Mouse (Mus musculus): ENCODE measurements around the gene Casp4. TPM values are rescaled to one million over a fixed set of nuclear protein-coding genes. Genes with fewer than 3 reads are reported as not detected.

The Casp4 gene
- polyA plus RNA-seq, 1 experiment, result not detected

DNA sequence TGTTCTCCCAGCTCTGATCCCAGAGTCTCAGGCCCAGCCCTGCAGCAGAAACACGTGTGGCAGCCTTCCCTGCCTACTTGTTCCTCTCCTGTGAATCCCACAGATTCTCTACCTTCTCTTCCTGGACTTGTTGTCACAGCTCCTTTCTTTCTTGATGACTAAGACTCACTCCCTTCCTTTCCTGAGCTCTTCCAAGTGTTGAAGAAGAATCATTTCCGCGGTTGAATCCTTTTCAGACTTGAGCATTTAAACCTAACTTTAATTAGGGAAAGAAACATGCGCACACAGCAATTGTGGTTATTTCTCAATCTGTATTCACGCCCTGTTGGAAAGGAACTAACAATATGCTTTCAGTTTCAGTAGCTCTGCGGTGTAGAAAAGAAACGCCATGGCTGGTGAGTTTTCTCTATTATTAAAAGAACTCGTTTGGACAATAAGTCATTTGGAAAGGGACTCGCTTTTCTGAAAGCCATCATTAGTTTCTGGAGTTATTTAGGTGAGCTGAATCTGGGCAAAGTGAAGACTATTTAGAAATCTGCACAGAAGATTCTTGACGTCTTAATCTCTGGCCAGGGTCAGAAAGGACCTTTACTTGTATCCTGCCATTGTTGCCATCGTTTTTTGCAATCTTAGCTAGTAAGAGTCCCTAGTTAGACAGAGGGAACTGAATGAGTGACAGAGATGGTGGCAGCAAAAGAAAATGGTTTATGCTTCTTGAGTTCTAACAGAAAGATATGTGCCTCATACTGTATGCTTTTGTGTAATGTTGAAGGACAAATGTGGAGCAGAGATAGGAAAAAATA, 10.1 kb upstream of the Casp4 start, which contains the start of gene Casp1:
TSS of gene Casp1 (plus strand) at position 189 of the 803 bp plus-strand sequence.
- Histone ChIP-seq H3K27ac (ENCODE audit: insufficient read depth, low read depth, low read length) (no peak within 1 kb of the TSS), H3K4me1 (ENCODE audit: control insufficient read depth, insufficient read depth, low read length) (peaks cover 2% of the 10 kb centered on the region; the same call in 1 of the 2 replicates), H3K4me3 (ENCODE audit: insufficient read depth, low read depth, low read length) (no peak within 1 kb of the TSS)
- WGBS, result 13% methylated on average over 11 of the region's 11 CpGs
- TF ChIP-seq CTCF (IDR thresholded peaks at IDR 0.05; ENCODE audit: insufficient read depth, low read depth, low read length) (no peak), POLR2A (IDR thresholded peaks at IDR 0.05; ENCODE audit: insufficient read depth, low read depth, low read length) (no peak)

GRCm38 (mm10) chr9:5299132-5299381, 9.6 kb upstream of the Casp4 start:
- 66% methylated on average over 2 of the region's 2 CpGs for whole genome bisulfite sequencing
- no peak overlapping the region for H3K27ac ChIP-seq (ENCODE audit: insufficient read depth, low read depth, low read length)
- H3K4me1 ChIP-seq (ENCODE audit: control insufficient read depth, insufficient read depth, low read length), result peaks cover 2% of the 10 kb centered on the region; the same call in 1 of the 2 replicates
- TF ChIP-seq CTCF (IDR thresholded peaks at IDR 0.05; ENCODE audit: insufficient read depth, low read depth, low read length) (no peak), POLR2A (IDR thresholded peaks at IDR 0.05; ENCODE audit: insufficient read depth, low read depth, low read length) (no peak)
- no peak overlapping the region for H3K4me3 ChIP-seq (ENCODE audit: insufficient read depth, low read depth, low read length)

DNA sequence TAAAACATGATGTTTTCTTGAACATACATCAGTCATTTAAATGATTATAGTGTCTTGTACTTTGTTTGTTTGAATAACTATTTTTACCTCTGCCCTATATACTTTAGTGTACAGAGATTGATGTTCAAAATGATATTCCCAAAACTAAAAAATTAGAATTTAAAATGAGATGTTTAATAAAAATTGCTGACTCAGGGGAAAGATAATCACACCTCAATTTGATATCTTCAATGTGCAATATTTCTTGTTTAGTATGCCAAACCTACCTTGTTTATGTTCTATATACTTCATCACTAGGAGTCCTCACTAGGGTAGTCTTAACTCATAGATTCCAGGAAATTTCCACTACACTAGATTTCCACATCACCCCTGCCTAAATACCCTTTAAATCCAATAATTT, 1.5 kb downstream of the Casp4 start:
- no peaks in the 10 kb centered on the region for H3K4me1 ChIP-seq (ENCODE audit: control insufficient read depth, insufficient read depth, low read length)
- H3K27ac ChIP-seq (ENCODE audit: insufficient read depth, low read depth, low read length), result no peak overlapping the region
- TF ChIP-seq CTCF (IDR thresholded peaks at IDR 0.05; ENCODE audit: insufficient read depth, low read depth, low read length), result no peak
- TF ChIP-seq POLR2A (IDR thresholded peaks at IDR 0.05; ENCODE audit: insufficient read depth, low read depth, low read length), result no peak
- no peak overlapping the region for H3K4me3 ChIP-seq (ENCODE audit: insufficient read depth, low read depth, low read length)

GRCm38 (mm10) chr9:5311435-5311834, 2.8 kb downstream of the Casp4 start:
- TF ChIP-seq CTCF (IDR thresholded peaks at IDR 0.05; ENCODE audit: insufficient read depth, low read depth, low read length) (no peak), POLR2A (IDR thresholded peaks at IDR 0.05; ENCODE audit: insufficient read depth, low read depth, low read length) (no peak)
- no peak overlapping the region for H3K27ac ChIP-seq (ENCODE audit: insufficient read depth, low read depth, low read length)
- WGBS, result 57% methylated on average over 4 of the region's 4 CpGs
- H3K4me1 ChIP-seq (ENCODE audit: control insufficient read depth, insufficient read depth, low read length), result no peaks in the 10 kb centered on the region
- no peak overlapping the region for H3K4me3 ChIP-seq (ENCODE audit: insufficient read depth, low read depth, low read length)

DNA sequence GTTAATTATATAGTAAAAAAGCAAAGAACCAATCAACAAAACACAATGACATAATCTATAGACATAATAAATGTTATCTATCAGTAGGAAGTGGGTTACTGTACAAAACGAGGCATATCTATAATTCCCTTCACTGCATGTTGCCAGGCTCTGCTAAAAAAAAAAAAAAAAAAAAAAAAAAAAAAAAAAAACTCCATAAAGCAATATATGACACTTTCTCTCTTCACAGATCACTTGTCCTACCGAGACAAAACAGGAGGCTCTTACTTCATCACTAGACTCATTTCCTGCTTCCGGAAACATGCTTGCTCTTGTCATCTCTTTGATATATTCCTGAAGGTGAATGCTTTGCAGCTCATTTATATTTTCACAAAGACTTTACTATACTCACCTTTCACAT, 19.6 kb downstream of the Casp4 start:
- no peak overlapping the region for H3K4me3 ChIP-seq (ENCODE audit: insufficient read depth, low read depth, low read length)
- TF ChIP-seq POLR2A (IDR thresholded peaks at IDR 0.05; ENCODE audit: insufficient read depth, low read depth, low read length) (no peak), CTCF (IDR thresholded peaks at IDR 0.05; ENCODE audit: insufficient read depth, low read depth, low read length) (no peak)
- H3K27ac ChIP-seq (ENCODE audit: insufficient read depth, low read depth, low read length), result no peak overlapping the region
- H3K4me1 ChIP-seq (ENCODE audit: control insufficient read depth, insufficient read depth, low read length), result no peaks in the 10 kb centered on the region
- 74% methylated on average over 3 of the region's 3 CpGs for WGBS

DNA sequence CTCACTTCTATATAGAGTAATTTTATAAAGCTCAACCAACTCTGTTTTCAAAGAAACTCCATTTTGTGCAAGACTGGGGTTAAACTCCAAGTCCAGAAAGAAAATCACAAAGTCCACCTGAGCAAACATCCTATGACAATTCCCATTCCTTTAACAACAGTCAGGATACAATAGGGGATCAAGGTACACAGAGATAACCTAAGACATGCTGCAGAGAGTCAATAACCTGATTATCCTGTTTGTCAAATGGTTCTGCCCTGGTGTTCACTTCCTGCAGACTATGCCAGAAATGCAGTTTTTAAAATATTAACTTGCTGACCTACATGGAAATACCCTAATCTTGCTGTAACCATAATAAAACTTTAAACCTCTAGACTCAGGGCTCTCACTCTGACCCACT, 23.8 kb downstream of the Casp4 start:
- no peak overlapping the region for H3K27ac ChIP-seq (ENCODE audit: insufficient read depth, low read depth, low read length)
- H3K4me1 ChIP-seq (ENCODE audit: control insufficient read depth, insufficient read depth, low read length), result no peaks in the 10 kb centered on the region
- H3K4me3 ChIP-seq (ENCODE audit: insufficient read depth, low read depth, low read length), result no peak overlapping the region
- TF ChIP-seq CTCF (IDR thresholded peaks at IDR 0.05; ENCODE audit: insufficient read depth, low read depth, low read length) (no peak), POLR2A (IDR thresholded peaks at IDR 0.05; ENCODE audit: insufficient read depth, low read depth, low read length) (no peak)

GRCm38 (mm10) chr9:5333422-5333821, 24.8 kb downstream of the Casp4 start:
- no peak for TF ChIP-seq CTCF (IDR thresholded peaks at IDR 0.05; ENCODE audit: insufficient read depth, low read depth, low read length)
- TF ChIP-seq POLR2A (IDR thresholded peaks at IDR 0.05; ENCODE audit: insufficient read depth, low read depth, low read length), result no peak
- WGBS, result 94% methylated on average over 1 of the region's 1 CpGs
- no peak overlapping the region for H3K27ac ChIP-seq (ENCODE audit: insufficient read depth, low read depth, low read length)
- H3K4me1 ChIP-seq (ENCODE audit: control insufficient read depth, insufficient read depth, low read length), result no peaks in the 10 kb centered on the region
- no peak overlapping the region for H3K4me3 ChIP-seq (ENCODE audit: insufficient read depth, low read depth, low read length)

DNA sequence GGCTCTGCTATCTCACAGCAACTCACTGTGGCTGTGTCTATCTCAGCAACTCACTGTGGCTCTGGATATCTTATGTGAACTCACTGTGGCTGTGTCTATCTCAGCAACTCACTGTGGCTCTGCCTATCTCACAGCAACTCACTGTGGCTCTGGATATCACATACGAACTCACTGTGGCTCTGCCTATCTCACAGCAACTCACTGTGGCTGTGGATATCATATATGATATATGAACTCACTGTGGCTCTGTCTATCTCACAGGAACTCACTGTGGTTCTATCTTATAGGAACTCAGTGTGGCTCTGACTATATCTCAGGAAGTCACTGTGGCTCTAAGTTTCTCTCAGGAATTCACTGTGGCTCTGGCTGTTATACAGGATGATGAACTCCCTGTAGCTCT, 34.5 kb downstream of the Casp4 start:
- no peak for TF ChIP-seq CTCF (IDR thresholded peaks at IDR 0.05; ENCODE audit: insufficient read depth, low read depth, low read length)
- TF ChIP-seq POLR2A (IDR thresholded peaks at IDR 0.05; ENCODE audit: insufficient read depth, low read depth, low read length), result no peak
- WGBS, result 91% methylated on average over 1 of the region's 1 CpGs
- Histone ChIP-seq H3K4me3 (ENCODE audit: insufficient read depth, low read depth, low read length) (no peak overlapping the region), H3K4me1 (ENCODE audit: control insufficient read depth, insufficient read depth, low read length) (no peaks in the 10 kb centered on the region), H3K27ac (ENCODE audit: insufficient read depth, low read depth, low read length) (no peak overlapping the region)

- Histone ChIP-seq H3K4me1 (ENCODE audit: control insufficient read depth, insufficient read depth, low read length) (no peaks in the 10 kb centered on the region), H3K27ac (ENCODE audit: insufficient read depth, low read depth, low read length) (no peak overlapping the region), H3K4me3 (ENCODE audit: insufficient read depth, low read depth, low read length) (no peak overlapping the region)
- 89% methylated on average over 4 of the region's 4 CpGs for WGBS
- no peak for TF ChIP-seq CTCF (IDR thresholded peaks at IDR 0.05; ENCODE audit: insufficient read depth, low read depth, low read length)
- no peak for TF ChIP-seq POLR2A (IDR thresholded peaks at IDR 0.05; ENCODE audit: insufficient read depth, low read depth, low read length)
These were observed 35.5 kb downstream of the Casp4 start for GRCm38 (mm10) chr9:5344090-5344489.
